Mouse (Mus musculus) olfactory bulb, adult 2 months (tissue): ENCODE measurements around the gene Gpsm3. TPM values are rescaled to one million over a fixed set of nuclear protein-coding genes. Genes with fewer than 3 reads are reported as not detected.
"Not testable (repeated sequence)": the region's sequence is repeated elsewhere in the genome, so short reads cannot be mapped to it uniquely, and the experiment has no call there.

Experiments
- H3K27ac ChIP-seq: fragments of 200-500 bp; 2 replicates; pipeline ENCODE4 v1.5.1; 2012; ENCODE audit warnings: low read depth, low read length; ENCODE audit not compliant: insufficient read depth
- H3K4me1 ChIP-seq: fragments of 200-500 bp; 2 replicates; pipeline ENCODE4 v1.6.1; 2012; ENCODE audit warnings: low read length; ENCODE audit not compliant: control insufficient read depth, insufficient read depth
- H3K4me3 ChIP-seq: fragments of 200-500 bp; 2 replicates; pipeline ENCODE4 v1.5.1; 2012; ENCODE audit warnings: mild to moderate bottlenecking, low read depth, low read length, moderate library complexity; ENCODE audit not compliant: insufficient read depth
- CTCF ChIP-seq: fragments of 200-500 bp; IDR thresholded peaks from 2 replicates; pipeline ENCODE4 v1.5.1; 2012; ENCODE audit warnings: low read depth, mild to moderate bottlenecking, low read length, moderate library complexity; ENCODE audit not compliant: insufficient read depth
- POLR2A ChIP-seq: fragments of 200-500 bp; IDR thresholded peaks from 2 replicates; pipeline ENCODE4 v1.6.1; 2012; ENCODE audit warnings: mild to moderate bottlenecking, low read depth, low read length, moderate library complexity; ENCODE audit not compliant: insufficient read depth
- WGBS: fragments of 180-500 bp; shearing (Covaris S2); methylation state at CpG from one replicate; pipeline ENCODE4 v1.1.7; 2018; 5-methylcytosine and 5-hydroxymethylcytosine counted together
- polyA plus RNA-seq: library from polyadenylated mRNA; stranded (reverse); fragments of >200 nt; gene quantifications from 2 replicates; pipeline ENCODE4 v1.2.4, GENCODE M21; 2012; ENCODE audit warnings: low replicate concordance; ENCODE audit not compliant: missing spikeins, insufficient read depth, insufficient read length

The Gpsm3 gene
- not detected in 2 replicates for polyA plus RNA-seq

GRCm38 (mm10) chr17:34589681-34590101 is at the start of gene Gpsm3:
Gene Gpsm3 (plus strand): TSS chr17:34589806.
- 0 out of 2 replicates have a peak within 1 kb of the TSS, but pooled peaks have one; percentile 21 for H3K4me3 ChIP-seq
- H3K4me1 ChIP-seq = peaks cover 47% of the 10 kb centered on the region
- 55% methylated on average over 7 of the region's 7 CpGs for WGBS
- H3K27ac ChIP-seq = no peak within 1 kb of the TSS
- no peak for TF ChIP-seq CTCF
- no peak for TF ChIP-seq POLR2A

GRCm38 (mm10) chr17:34543567-34543966 is 46.0 kb upstream of the Gpsm3 start:
- H3K4me1 ChIP-seq, H3K27ac ChIP-seq, H3K4me3 ChIP-seq: not testable (repeated sequence)
- WGBS = 95% methylated on average over 13 of the region's 13 CpGs

- TF ChIP-seq POLR2A (no peak), CTCF (no peak)
- WGBS = 83% methylated on average over 1 of the region's 1 CpGs
- no peak overlapping the region for H3K27ac ChIP-seq
- no peaks in the 10 kb centered on the region for H3K4me1 ChIP-seq
- H3K4me3 ChIP-seq = no peak overlapping the region
Observed at GRCm38 (mm10) chr17:34546797-34547196, 42.8 kb upstream of the Gpsm3 start.

GRCm38 (mm10) chr17:34547601-34548000 is 42.0 kb upstream of the Gpsm3 start:
- TF ChIP-seq CTCF = no peak
- TF ChIP-seq POLR2A = no peak
- no peaks in the 10 kb centered on the region for H3K4me1 ChIP-seq
- WGBS = 96% methylated on average over 4 of the region's 4 CpGs
- no peak overlapping the region for H3K4me3 ChIP-seq
- H3K27ac ChIP-seq = no peak overlapping the region

GRCm38 (mm10) chr17:34549156-34549555 is 40.5 kb upstream of the Gpsm3 start:
- 93% methylated on average over 3 of the region's 3 CpGs for WGBS
- Histone ChIP-seq H3K4me1 (no peaks in the 10 kb centered on the region), H3K27ac (no peak overlapping the region), H3K4me3 (no peak overlapping the region)
- TF ChIP-seq CTCF = no peak
- no peak for TF ChIP-seq POLR2A

- no peaks in the 10 kb centered on the region for H3K4me1 ChIP-seq
- 77% methylated on average over 2 of the region's 2 CpGs for WGBS
- no peak overlapping the region for H3K4me3 ChIP-seq
- no peak overlapping the region for H3K27ac ChIP-seq
- no peak for TF ChIP-seq POLR2A
- TF ChIP-seq CTCF = no peak
Observed at GRCm38 (mm10) chr17:34549843-34550242, 39.8 kb upstream of the Gpsm3 start.

GRCm38 (mm10) chr17:34555483-34555882 is 34.1 kb upstream of the Gpsm3 start:
- Histone ChIP-seq H3K27ac (no peak overlapping the region), H3K4me3 (no peak overlapping the region), H3K4me1 (no peaks in the 10 kb centered on the region)
- 17% methylated on average over 5 of the region's 5 CpGs for WGBS
- no peak for TF ChIP-seq POLR2A
- TF ChIP-seq CTCF = peak; percentile 55

GRCm38 (mm10) chr17:34556406-34556805 is 33.2 kb upstream of the Gpsm3 start:
- H3K4me3 ChIP-seq = no peak overlapping the region
- no peaks in the 10 kb centered on the region for H3K4me1 ChIP-seq
- 88% methylated on average over 8 of the region's 8 CpGs for WGBS
- no peak for TF ChIP-seq POLR2A
- no peak for TF ChIP-seq CTCF
- no peak overlapping the region for H3K27ac ChIP-seq

GRCm38 (mm10) chr17:34557411-34557810 is 32.2 kb upstream of the Gpsm3 start:
- H3K27ac ChIP-seq = no peak overlapping the region
- H3K4me3 ChIP-seq = no peak overlapping the region
- TF ChIP-seq POLR2A (no peak), CTCF (no peak)
- WGBS = 81% methylated on average over 11 of the region's 11 CpGs
- no peaks in the 10 kb centered on the region for H3K4me1 ChIP-seq

- WGBS = 82% methylated on average over 7 of the region's 7 CpGs
- no peak overlapping the region for H3K4me3 ChIP-seq
- peaks cover under 1% of the 10 kb centered on the region; the same call in 1 of the 2 replicates for H3K4me1 ChIP-seq
- TF ChIP-seq POLR2A (no peak), CTCF (no peak)
- H3K27ac ChIP-seq = no peak overlapping the region
Observed at GRCm38 (mm10) chr17:34559116-34559515, 30.5 kb upstream of the Gpsm3 start.
